Mouse (Mus musculus) urinary bladder, postnatal 36 days (tissue): ENCODE measurements around the gene Pygo1.
A peak's percentile ranks its signal among the peaks of the same experiment; 100 is the strongest.

ENCODE experiments used
- DNase-seq, 2 experiments: peaks; one replicate each; pipeline ENCODE4 v3.0.0; 2022; ENCODE audit warnings: low spot score in 2 of 2, mixed read lengths in 1 of 2

The Pygo1 gene

GRCm38 (mm10) chr9:72935309-72935708, 9.9 kb downstream of the Pygo1 start:
- no peak for DNase-seq

GRCm38 (mm10) chr9:72936301-72936700, 10.9 kb downstream of the Pygo1 start:
- no peak for DNase-seq

GRCm38 (mm10) chr9:72943424-72943823, 18.0 kb downstream of the Pygo1 start:
- DNase-seq, result no peak

GRCm38 (mm10) chr9:72944286-72944685, 18.8 kb downstream of the Pygo1 start:
- DNase-seq, result no peak

- no peak for DNase-seq
These were observed 21.6 kb downstream of the Pygo1 start for GRCm38 (mm10) chr9:72947010-72947409.

GRCm38 (mm10) chr9:72949572-72949971, 24.1 kb downstream of the Pygo1 start:
- no peak for DNase-seq

GRCm38 (mm10) chr9:72954746-72955145, 29.3 kb downstream of the Pygo1 start:
- DNase-seq, result no peak

GRCm38 (mm10) chr9:72955546-72955945, 30.1 kb downstream of the Pygo1 start:
- peak in 1 of 2 experiments; percentile 23 for DNase-seq

GRCm38 (mm10) chr9:72958521-72959450, 33.3 kb downstream of the Pygo1 start, which contains the start of the genes Dyx1c1 and Gm44503:
Gene Dyx1c1, plus strand, starts transcription at chr9:72958785.
Gene Gm44503, plus strand, starts transcription at chr9:72958852.
- peak; percentile 62 to 72 for DNase-seq

GRCm38 (mm10) chr9:72961346-72961745, 35.9 kb downstream of the Pygo1 start:
- no peak for DNase-seq

GRCm38 (mm10) chr9:72961959-72962358, 36.5 kb downstream of the Pygo1 start:
- no peak for DNase-seq

GRCm38 (mm10) chr9:72968349-72969061, 43.1 kb downstream of the Pygo1 start:
- peak; percentile 17 to 42 for DNase-seq

GRCm38 (mm10) chr9:72969874-72970273, 44.4 kb downstream of the Pygo1 start:
- DNase-seq, result no peak

GRCm38 (mm10) chr9:72972435-72972834, 47.0 kb downstream of the Pygo1 start:
- DNase-seq, result no peak

GRCm38 (mm10) chr9:72972984-72973383, 47.5 kb downstream of the Pygo1 start:
- no peak for DNase-seq

- no peak for DNase-seq
These were observed 49.3 kb downstream of the Pygo1 start for GRCm38 (mm10) chr9:72974734-72975133.

- DNase-seq, result no peak
These were observed 49.8 kb downstream of the Pygo1 start for GRCm38 (mm10) chr9:72975242-72975641.

GRCm38 (mm10) chr9:72983066-72983465, 57.6 kb downstream of the Pygo1 start:
- no peak for DNase-seq

GRCm38 (mm10) chr9:72985250-72986220, 60.1 kb downstream of the Pygo1 start, which contains the start of the genes Ccpg1os and Ccpg1:
Gene Ccpg1os, minus strand, starts transcription at chr9:72985382.
Gene Ccpg1, plus strand, starts transcription at chr9:72985429.
- DNase-seq, result peak; percentile 90 to 96

- no peak for DNase-seq
These were observed 62.3 kb downstream of the Pygo1 start for GRCm38 (mm10) chr9:72987703-72988102.

- DNase-seq, result no peak
These were observed 63.3 kb downstream of the Pygo1 start for GRCm38 (mm10) chr9:72988706-72989105.
